Mouse (Mus musculus) macrophage (primary cell): ENCODE results near the gene Xpc. TPM values are rescaled to one million over a fixed set of nuclear protein-coding genes. Genes with fewer than 3 reads are reported as not detected.

Source experiments
- H3K27ac ChIP-seq: fragments of 350-480 bp; formaldehyde crosslinking; 2 replicates; pipeline ENCODE4 v1.9.0; 2021
- H3K36me3 ChIP-seq: fragments of 350-480 bp; formaldehyde crosslinking; 2 replicates; pipeline ENCODE4 v1.9.0; 2021; ENCODE audit errors: inconsistent target
- H3K4me3 ChIP-seq: fragments of 350-480 bp; formaldehyde crosslinking; 2 replicates; pipeline ENCODE4 v1.9.0; 2021; ENCODE audit errors: inconsistent target
- H3K79me2 ChIP-seq: fragments of 350-480 bp; formaldehyde crosslinking; 2 replicates; pipeline ENCODE4 v1.9.0; 2021; ENCODE audit errors: inconsistent target
- WGBS: methylation state at CpG from one replicate; pipeline ENCODE4 v1.1.7; 2026; ENCODE audit warnings: inconsistent platforms; ENCODE audit not compliant: missing documents; 5-methylcytosine and 5-hydroxymethylcytosine counted together
- polyA plus RNA-seq: library from polyadenylated mRNA; stranded (reverse); fragments of 250-400 nt; gene quantifications from 3 replicates; pipeline ENCODE4 v1.2.4, GENCODE M21; 2018; ENCODE audit warnings: inconsistent platforms
- total RNA-seq, 78 experiments: library from RNA; depleted of rRNA; stranded (reverse); fragments of 250-400 nt; gene quantifications; 1 replicate in 9 of 78; 2 replicates in 24 of 78; 3 replicates in 43 of 78; 4 replicates in 2 of 78; pipeline ENCODE4 v1.2.4; 2018; ENCODE audit warnings: inconsistent platforms in 56 of 78

Gene Xpc
- 10 to 100 TPM in 12 of 26 experiments, 1 to 10 TPM in 14; 2.0 to 25.7 (median 7.2) TPM for total RNA-seq (2018; cell fraction: chromatin; rRNA removed)
- total RNA-seq (2018; cell fraction: cytosol; rRNA removed), result 10 to 100 TPM in 12 of 26 experiments, 1 to 10 TPM in 14; 4.2 to 15.1 (median 9.7) TPM
- 10 to 100 TPM in 10 of 26 experiments, 1 to 10 TPM in 16; 3.0 to 18.5 (median 8.6) TPM for total RNA-seq (2018; cell fraction: nucleus; rRNA removed)
- polyA plus RNA-seq, result 10.0 to 14.5 TPM (median 12.6 TPM) in 3 replicates

- Histone ChIP-seq H3K4me3 (peak within 1 kb of the TSS; percentile 99), H3K79me2 (peaks cover 52% of the 10 kb centered on the region), H3K36me3 (peaks cover 14% of the 10 kb centered on the region; the same call in 1 of the 2 replicates), H3K27ac (peak within 1 kb of the TSS; percentile 63)
- 1% methylated on average over 76 of the region's 80 CpGs for WGBS
Measured at GRCm38 (mm10) chr6:91515545-91516449, at the start of gene Xpc, which contains the start of gene Lsm3. Xpc (minus strand) TSS chr6:91515888. Lsm3 (plus strand) TSS chr6:91515928.

GRCm38 (mm10) chr6:91563031-91563430 lies 47.3 kb upstream of the Xpc start:
- H3K27ac ChIP-seq, result no peak overlapping the region
- H3K36me3 ChIP-seq, result no peaks in the 10 kb centered on the region
- WGBS, result 89% methylated on average over 3 of the region's 3 CpGs
- no peak overlapping the region for H3K4me3 ChIP-seq
- H3K79me2 ChIP-seq, result no peaks in the 10 kb centered on the region

GRCm38 (mm10) chr6:91560186-91560585 lies 44.5 kb upstream of the Xpc start:
- H3K27ac ChIP-seq, result no peak overlapping the region
- no peak overlapping the region for H3K4me3 ChIP-seq
- no peaks in the 10 kb centered on the region for H3K79me2 ChIP-seq
- WGBS, result 90% methylated on average over 3 of the region's 3 CpGs
- H3K36me3 ChIP-seq, result no peaks in the 10 kb centered on the region

- 91% methylated on average over 4 of the region's 4 CpGs for WGBS
- Histone ChIP-seq H3K79me2 (no peaks in the 10 kb centered on the region), H3K4me3 (no peak overlapping the region), H3K27ac (no peak overlapping the region), H3K36me3 (no peaks in the 10 kb centered on the region)
Measured at GRCm38 (mm10) chr6:91559371-91559770, 43.7 kb upstream of the Xpc start.

GRCm38 (mm10) chr6:91558565-91558964 lies 42.9 kb upstream of the Xpc start:
- 78% methylated on average over 1 of the region's 1 CpGs for WGBS

GRCm38 (mm10) chr6:91552693-91553092 lies 37.0 kb upstream of the Xpc start:
- Histone ChIP-seq H3K4me3 (no peak overlapping the region), H3K79me2 (no peaks in the 10 kb centered on the region), H3K27ac (no peak overlapping the region), H3K36me3 (no peaks in the 10 kb centered on the region)
- WGBS, result 94% methylated on average over 3 of the region's 3 CpGs

More at GRCm38 (mm10) chr6:91558565-91558964, 42.9 kb upstream of the Xpc start:
- H3K36me3 ChIP-seq, result no peaks in the 10 kb centered on the region
- no peaks in the 10 kb centered on the region for H3K79me2 ChIP-seq
- no peak overlapping the region for H3K27ac ChIP-seq
- H3K4me3 ChIP-seq, result no peak overlapping the region

GRCm38 (mm10) chr6:91551671-91552070 lies 36.0 kb upstream of the Xpc start:
- H3K27ac ChIP-seq, result no peak overlapping the region
- H3K79me2 ChIP-seq, result no peaks in the 10 kb centered on the region
- no peaks in the 10 kb centered on the region for H3K36me3 ChIP-seq
- 88% methylated on average over 3 of the region's 3 CpGs for WGBS
- H3K4me3 ChIP-seq, result no peak overlapping the region

GRCm38 (mm10) chr6:91549621-91550020 lies 33.9 kb upstream of the Xpc start:
- Histone ChIP-seq H3K36me3 (no peaks in the 10 kb centered on the region), H3K79me2 (no peaks in the 10 kb centered on the region), H3K27ac (no peak overlapping the region), H3K4me3 (no peak overlapping the region)
- 94% methylated on average over 5 of the region's 5 CpGs for WGBS

- H3K27ac ChIP-seq, result no peak overlapping the region
- no peaks in the 10 kb centered on the region for H3K36me3 ChIP-seq
- no CpG with 5 or more reads among the region's 1 CpGs for WGBS
- H3K4me3 ChIP-seq, result no peak overlapping the region
- H3K79me2 ChIP-seq, result no peaks in the 10 kb centered on the region
Measured at GRCm38 (mm10) chr6:91547313-91547712, 31.6 kb upstream of the Xpc start.

- 58% methylated on average over 9 of the region's 9 CpGs for WGBS
- Histone ChIP-seq H3K36me3 (no peaks in the 10 kb centered on the region), H3K79me2 (no peaks in the 10 kb centered on the region), H3K4me3 (no peak overlapping the region), H3K27ac (no peak overlapping the region)
Measured at GRCm38 (mm10) chr6:91546241-91546884, 30.7 kb upstream of the Xpc start.

GRCm38 (mm10) chr6:91543056-91543455 lies 27.4 kb upstream of the Xpc start:
- no peaks in the 10 kb centered on the region for H3K36me3 ChIP-seq
- H3K4me3 ChIP-seq, result no peak overlapping the region
- 85% methylated on average over 5 of the region's 5 CpGs for WGBS
- no peaks in the 10 kb centered on the region for H3K79me2 ChIP-seq
- no peak overlapping the region for H3K27ac ChIP-seq

- WGBS, result 63% methylated on average over 3 of the region's 3 CpGs
- Histone ChIP-seq H3K36me3 (no peaks in the 10 kb centered on the region), H3K4me3 (no peak overlapping the region), H3K79me2 (no peaks in the 10 kb centered on the region), H3K27ac (no peak overlapping the region)
Measured at GRCm38 (mm10) chr6:91541276-91541675, 25.6 kb upstream of the Xpc start.

GRCm38 (mm10) chr6:91536047-91536765 lies 20.5 kb upstream of the Xpc start:
- 81% methylated on average over 11 of the region's 11 CpGs for WGBS
- H3K36me3 ChIP-seq, result no peaks in the 10 kb centered on the region
- no peak overlapping the region for H3K4me3 ChIP-seq
- no peaks in the 10 kb centered on the region for H3K79me2 ChIP-seq
- no peak overlapping the region for H3K27ac ChIP-seq

GRCm38 (mm10) chr6:91535231-91535630 lies 19.5 kb upstream of the Xpc start:
- 72% methylated on average over 3 of the region's 3 CpGs for WGBS
- Histone ChIP-seq H3K36me3 (no peaks in the 10 kb centered on the region), H3K27ac (no peak overlapping the region), H3K79me2 (no peaks in the 10 kb centered on the region), H3K4me3 (no peak overlapping the region)
